Mouse (Mus musculus) liver, embryonic 14.5 days (tissue): ENCODE measurements around the gene Ncf2.

Experiments used
- CTCF ChIP-seq: IDR thresholded peaks from 2 replicates; pipeline ENCODE4 v1.5.1; 2016; ENCODE audit warnings: antibody characterized with exemption, low read depth, control low read depth
- EP300 ChIP-seq: IDR thresholded peaks from 2 replicates; pipeline ENCODE4 v1.6.1; 2016; ENCODE audit warnings: antibody characterized with exemption, low read depth

DNA sequence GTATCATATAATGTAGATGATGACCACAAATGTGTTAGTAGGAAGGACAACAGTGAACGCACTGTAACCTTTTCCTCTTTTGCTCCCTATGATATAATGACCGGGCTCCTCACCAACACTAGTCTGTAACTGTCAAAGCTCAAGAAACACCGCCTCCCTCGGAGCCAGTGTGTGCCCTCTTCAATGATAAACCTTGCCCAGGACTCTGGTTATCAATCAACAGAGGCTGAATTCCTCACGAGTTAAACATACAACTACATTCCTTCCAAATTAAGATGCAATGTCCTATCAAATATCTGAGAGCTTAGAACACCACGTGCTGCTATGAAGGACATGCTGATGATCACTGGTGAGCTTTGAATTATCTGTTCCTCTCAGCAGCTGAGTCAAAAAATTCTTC, 69.9 kb downstream of the Ncf2 start:
- TF ChIP-seq EP300 (no peak), CTCF (no peak)
